Mouse (Mus musculus): ENCODE results near the gene Arrb2.
A peak's percentile ranks its signal among the peaks of the same experiment; 100 is the strongest.
"Not testable (repeated sequence)": the region's sequence is repeated elsewhere in the genome, so short reads cannot be mapped to it uniquely, and the experiment has no call there.

Arrb2 gene

GRCm38 (mm10) chr11:70432048-70432894 lies at the start of gene Arrb2:
Gene Arrb2, plus strand, starts transcription at chr11:70432635.
- peak; percentile 98 for DNase-seq (ENCODE audit: low spot score)

- DNase-seq (ENCODE audit: low spot score) = no peak
These were observed 48.3 kb upstream of the Arrb2 start for GRCm38 (mm10) chr11:70384136-70384535.

- no peak for DNase-seq (ENCODE audit: low spot score)
These were observed 45.0 kb upstream of the Arrb2 start for GRCm38 (mm10) chr11:70387436-70387835.

GRCm38 (mm10) chr11:70389421-70389820 lies 43.0 kb upstream of the Arrb2 start:
- no peak for DNase-seq (ENCODE audit: low spot score)

GRCm38 (mm10) chr11:70403598-70403997 lies 28.8 kb upstream of the Arrb2 start:
- DNase-seq (ENCODE audit: low spot score) = no peak

GRCm38 (mm10) chr11:70409594-70410296 lies 22.7 kb upstream of the Arrb2 start, which contains the start of gene Pelp1:
Gene Pelp1, minus strand, starts transcription at chr11:70410031.
- DNase-seq (ENCODE audit: low spot score) = peak; percentile 84

- DNase-seq (ENCODE audit: low spot score) = no peak
These were observed 22.2 kb upstream of the Arrb2 start for GRCm38 (mm10) chr11:70410297-70410643.

- DNase-seq (ENCODE audit: low spot score) = no peak
These were observed 19.8 kb upstream of the Arrb2 start for GRCm38 (mm10) chr11:70412591-70412990.

GRCm38 (mm10) chr11:70413961-70414360 lies 18.5 kb upstream of the Arrb2 start:
- DNase-seq (ENCODE audit: low spot score) = peak; percentile 68

- DNase-seq (ENCODE audit: low spot score) = no peak
These were observed 14.2 kb upstream of the Arrb2 start for GRCm38 (mm10) chr11:70418199-70418598.

- no peak for DNase-seq (ENCODE audit: low spot score)
These were observed 12.9 kb upstream of the Arrb2 start for GRCm38 (mm10) chr11:70419486-70419885.

GRCm38 (mm10) chr11:70426598-70426997 lies 5.8 kb upstream of the Arrb2 start:
- DNase-seq (ENCODE audit: low spot score) = not testable (repeated sequence)

GRCm38 (mm10) chr11:70431574-70431973 lies 861 bp upstream of the Arrb2 start:
- DNase-seq (ENCODE audit: low spot score) = no peak

GRCm38 (mm10) chr11:70432895-70433568 lies 597 bp downstream of the Arrb2 start:
- no peak for DNase-seq (ENCODE audit: low spot score)

- no peak for DNase-seq (ENCODE audit: low spot score)
These were observed 1.1 kb downstream of the Arrb2 start for GRCm38 (mm10) chr11:70433569-70433943.

GRCm38 (mm10) chr11:70433951-70434350 lies 1.5 kb downstream of the Arrb2 start:
- no peak for DNase-seq (ENCODE audit: low spot score)

GRCm38 (mm10) chr11:70435476-70435875 lies 3.0 kb downstream of the Arrb2 start:
- no peak for DNase-seq (ENCODE audit: low spot score)

- no peak for DNase-seq (ENCODE audit: low spot score)
These were observed 5.0 kb downstream of the Arrb2 start for GRCm38 (mm10) chr11:70437426-70437825.

- DNase-seq (ENCODE audit: low spot score) = no peak
These were observed 6.4 kb downstream of the Arrb2 start for GRCm38 (mm10) chr11:70438728-70439374.

- no peak for DNase-seq (ENCODE audit: low spot score)
These were observed 8.2 kb downstream of the Arrb2 start for GRCm38 (mm10) chr11:70440637-70441036.

- no peak for DNase-seq (ENCODE audit: low spot score)
These were observed 9.4 kb downstream of the Arrb2 start for GRCm38 (mm10) chr11:70441882-70442281.

GRCm38 (mm10) chr11:70443964-70444363 lies 11.5 kb downstream of the Arrb2 start:
- no peak for DNase-seq (ENCODE audit: low spot score)
